Mouse (Mus musculus) brain, adult 2 months (tissue): ENCODE data around the gene Gstm3.

Experiments used
- DNase-seq: peaks from one replicate; pipeline ENCODE4 v3.0.0; 2011; ENCODE audit warnings: low read depth, low spot score

Gstm3 gene

DNA sequence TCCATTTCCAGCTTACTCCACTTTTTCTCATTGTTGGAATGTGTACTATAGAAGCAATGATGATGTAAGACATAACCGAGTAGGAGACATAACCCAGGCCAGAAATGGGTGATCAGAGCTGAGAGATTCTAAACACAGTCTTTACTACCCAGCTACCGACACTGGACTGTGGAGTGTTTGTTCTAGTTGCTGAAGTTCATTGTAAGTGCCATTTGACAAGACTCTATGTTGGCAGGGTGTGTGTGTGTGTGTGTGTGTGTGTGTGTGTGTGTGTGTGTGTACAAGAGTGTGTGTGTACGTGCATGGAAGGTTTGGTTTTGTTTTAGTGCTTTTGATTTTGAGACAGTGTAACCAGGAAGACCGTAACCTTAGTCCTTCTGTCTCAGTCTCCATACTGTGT, 39.4 kb downstream of the Gstm3 start:
- no peak for DNase-seq

- peak; percentile 67 for DNase-seq
Measured at GRCm38 (mm10) chr3:107929243-107929642, 39.8 kb downstream of the Gstm3 start.

DNA sequence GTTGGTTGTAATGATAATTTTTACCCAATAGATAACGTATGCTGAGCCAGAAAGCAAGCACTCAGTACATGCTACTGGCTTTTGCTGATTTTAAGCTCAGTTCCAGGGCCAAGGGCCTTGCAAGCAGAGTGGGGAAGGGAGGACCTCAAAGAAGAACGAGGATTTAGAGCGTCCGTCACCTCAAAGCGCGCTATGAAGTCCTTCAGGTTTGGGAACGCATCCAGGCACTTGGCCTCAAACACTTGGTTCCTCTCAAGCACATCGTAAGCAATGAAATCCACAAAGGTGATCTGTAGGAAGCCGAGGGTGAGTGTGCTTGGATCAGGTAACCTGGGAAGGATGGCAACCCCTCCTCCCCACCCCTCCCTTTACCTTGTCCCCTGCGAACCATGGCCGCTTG, 40.4 kb downstream of the Gstm3 start:
- DNase-seq, result no peak

DNA sequence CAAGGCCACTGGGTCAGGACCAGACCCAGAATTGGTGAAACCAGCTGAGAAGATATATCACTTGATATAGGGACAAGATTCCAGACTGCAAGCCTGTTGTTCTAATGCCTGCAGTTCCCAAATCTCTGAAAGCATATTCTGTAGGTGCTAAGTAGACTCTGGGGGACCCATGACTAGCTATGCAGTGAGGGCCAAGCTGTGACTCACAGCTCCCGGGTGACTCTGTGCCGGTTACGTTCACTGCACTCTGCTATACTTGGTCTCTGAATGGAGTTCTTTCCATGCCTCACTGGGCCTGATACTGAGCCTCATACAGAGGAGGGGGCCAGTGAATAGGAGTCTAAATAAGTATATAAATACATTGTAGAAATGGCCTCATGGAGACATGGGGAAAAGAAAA, 41.2 kb downstream of the Gstm3 start:
- peak; percentile 71 for DNase-seq

DNA sequence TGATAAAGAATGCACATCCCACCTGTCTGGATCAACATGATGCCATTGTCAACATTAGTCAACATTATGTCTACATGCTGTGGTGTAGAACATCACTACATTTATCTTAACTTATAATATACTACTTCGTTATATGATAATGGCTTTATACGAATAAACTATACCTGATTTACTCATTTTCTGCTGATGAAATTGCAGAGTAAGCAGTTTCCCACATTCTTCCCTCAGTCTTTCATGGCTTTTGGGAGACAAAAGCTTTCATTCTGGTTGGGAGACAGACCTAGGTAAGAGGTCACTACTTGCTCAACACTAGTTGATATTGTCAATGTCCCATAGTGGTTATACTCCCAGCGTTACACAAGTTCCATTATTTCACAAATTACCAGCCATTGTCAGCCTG, 43.7 kb downstream of the Gstm3 start:
- no peak for DNase-seq

DNA sequence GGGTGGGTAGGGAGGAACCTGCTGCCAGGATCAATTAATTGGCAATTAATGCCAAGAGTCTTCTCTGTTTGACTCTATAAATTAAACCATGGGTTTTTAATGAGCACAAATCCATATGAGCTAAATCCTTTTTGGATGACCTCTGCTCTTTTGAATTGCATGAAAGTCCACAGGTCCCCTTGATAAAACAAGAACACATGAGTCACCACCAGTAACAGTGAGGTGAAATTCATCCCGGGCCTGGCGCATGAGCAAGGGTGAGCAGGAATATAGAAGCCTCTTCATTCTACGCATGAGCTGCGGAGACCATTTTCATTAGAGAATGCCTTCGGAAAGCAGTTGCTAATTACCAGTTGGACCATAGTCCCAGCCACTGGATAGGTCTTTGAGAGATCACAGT, 48.7 kb downstream of the Gstm3 start:
- no peak for DNase-seq

- peak; percentile 78 for DNase-seq
Measured at GRCm38 (mm10) chr3:107917783-107918408, 51.2 kb downstream of the Gstm3 start.

- peak; percentile 16 for DNase-seq
Measured at GRCm38 (mm10) chr3:107917097-107917496, 52.0 kb downstream of the Gstm3 start.

GRCm38 (mm10) chr3:107916674-107917073, 52.4 kb downstream of the Gstm3 start:
- DNase-seq, result no peak
